Mouse (Mus musculus) heart, adult 2 months (tissue): ENCODE measurements at regions not wholly inside any gene's neighbourhood (a gene's known extent, or its start where the extent isn't known, plus 50 kb on each side); places are given as distances from the start of the nearest gene placed in this dataset.

Source experiments
- CTCF ChIP-seq: fragments of 200-600 bp; IDR thresholded peaks from 2 replicates; pipeline ENCODE4 v1.8.1; 2022; ENCODE audit warnings: antibody characterized with exemption, mild to moderate bottlenecking, moderate library complexity
- POLR2A ChIP-seq: fragments of 200-500 bp; IDR thresholded peaks from 2 replicates; pipeline ENCODE4 v1.6.1; 2011; ENCODE audit warnings: mild to moderate bottlenecking, low read depth, low read length, control low read depth; ENCODE audit not compliant: insufficient read depth

DNA sequence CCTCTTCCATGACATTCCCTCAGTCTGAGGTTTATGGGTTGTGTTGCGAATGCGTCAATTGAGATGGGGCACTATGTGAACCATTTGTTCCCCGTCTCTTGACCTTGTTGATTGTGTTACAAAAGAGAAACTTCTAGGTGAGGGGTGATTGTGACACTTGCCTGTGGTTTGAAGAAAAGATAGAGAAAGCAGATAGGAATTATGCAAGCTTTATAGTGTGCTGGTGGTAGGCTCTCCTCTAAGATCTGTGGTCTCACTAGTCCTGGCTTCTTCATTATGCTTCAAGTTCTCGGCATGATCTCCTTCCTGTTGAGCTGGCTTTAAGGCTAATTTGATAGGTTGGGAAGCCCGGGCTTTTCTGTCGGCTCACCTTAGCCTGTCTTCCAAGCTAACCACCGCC lies 83.2 kb upstream of the Trim52 start:
- TF ChIP-seq POLR2A (no peak), CTCF (no peak)
